Mouse (Mus musculus): ENCODE data around the gene Sar1a. TPM values are rescaled to one million over a fixed set of nuclear protein-coding genes. Genes with fewer than 3 reads are reported as not detected.

Sar1a gene
- polyA plus RNA-seq, 1 experiment from 2014 or later: 246 TPM

DNA sequence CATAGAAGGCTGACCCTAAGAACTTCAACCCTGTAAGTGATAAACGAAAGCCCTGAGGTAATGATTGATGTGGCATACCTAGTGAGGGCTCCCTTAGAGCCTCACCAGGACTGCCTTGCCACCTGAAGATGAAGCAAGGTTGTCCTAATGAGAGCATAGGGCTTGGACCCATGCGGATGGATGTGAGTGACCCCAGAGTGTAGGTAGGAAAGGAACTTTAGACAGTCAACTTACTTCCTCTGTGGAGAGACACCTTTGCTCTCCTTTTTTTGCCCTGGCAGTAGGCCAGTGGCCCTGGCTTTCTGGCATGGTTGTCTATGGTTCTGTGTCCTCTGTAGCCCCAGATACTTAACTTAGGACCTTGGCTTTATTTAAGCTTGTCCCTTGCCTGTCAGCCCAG is 16.9 kb downstream of the Sar1a start:
- no peak overlapping the region for H3K27ac ChIP-seq (ENCODE audit: low read depth, low read length)
- ATAC-seq (ENCODE audit: low FRiP score, low TSS enrichment): no peak
- H3K4me1 ChIP-seq (ENCODE audit: control insufficient read depth, insufficient read depth, low read length): peaks cover 14% of the 10 kb centered on the region
- peak overlapping the region; percentile 91 for H3K4me3 ChIP-seq (ENCODE audit: low read length)
- H3K4me2 ChIP-seq (replicated peaks; ENCODE audit: low read depth, low read length): peak overlapping the region; percentile 95
- H3K9me3 ChIP-seq (ENCODE audit: control insufficient read depth, low read length): no peaks in the 10 kb centered on the region
- WGBS: 87% methylated on average over 2 of the region's 2 CpGs
- H3K36me3 ChIP-seq (ENCODE audit: control insufficient read depth, insufficient read depth, low read length): peaks cover 26% of the 10 kb centered on the region
- 0 out of 2 replicates have a peak overlapping the region, but pooled peaks have one; percentile 68 for H3K9ac ChIP-seq (ENCODE audit: low read depth, low read length)
- no peaks in the 10 kb centered on the region for H3K27me3 ChIP-seq (ENCODE audit: control insufficient read depth, insufficient read depth, low read length)

DNA sequence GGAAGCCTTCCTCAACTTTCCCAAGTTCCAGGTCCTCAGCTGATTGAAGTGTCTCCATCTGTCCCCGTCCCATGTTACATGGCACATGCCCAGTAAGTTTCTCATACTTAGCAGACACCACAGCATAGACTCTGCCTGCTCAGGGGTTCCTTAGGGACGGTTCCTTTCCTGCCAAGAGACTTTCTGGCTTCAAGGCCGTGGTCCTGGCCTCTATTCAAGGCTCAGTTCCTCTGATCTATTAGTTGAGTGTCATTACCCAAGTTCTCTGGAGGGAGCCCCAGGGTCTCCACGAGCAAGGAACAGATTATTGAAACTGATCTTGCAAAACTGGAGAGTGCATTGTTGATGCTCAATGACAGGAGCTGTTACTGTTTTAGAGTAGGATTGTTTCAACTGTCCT is 24.6 kb downstream of the Sar1a start:
- 83% methylated on average over 4 of the region's 4 CpGs for WGBS
- ATAC-seq (ENCODE audit: low FRiP score, low TSS enrichment): no peak
- H3K27ac ChIP-seq (ENCODE audit: low read depth, low read length): no peak overlapping the region
- no peak overlapping the region for H3K4me2 ChIP-seq (replicated peaks; ENCODE audit: low read depth, low read length)
- H3K9me3 ChIP-seq (ENCODE audit: control insufficient read depth, low read length): no peaks in the 10 kb centered on the region
- H3K36me3 ChIP-seq (ENCODE audit: control insufficient read depth, insufficient read depth, low read length): peaks cover 16% of the 10 kb centered on the region
- H3K4me1 ChIP-seq (ENCODE audit: control insufficient read depth, insufficient read depth, low read length): no peaks in the 10 kb centered on the region
- no peak overlapping the region for H3K4me3 ChIP-seq (ENCODE audit: low read length)
- no peaks in the 10 kb centered on the region for H3K27me3 ChIP-seq (ENCODE audit: control insufficient read depth, insufficient read depth, low read length)
- no peak overlapping the region for H3K9ac ChIP-seq (ENCODE audit: low read depth, low read length)

DNA sequence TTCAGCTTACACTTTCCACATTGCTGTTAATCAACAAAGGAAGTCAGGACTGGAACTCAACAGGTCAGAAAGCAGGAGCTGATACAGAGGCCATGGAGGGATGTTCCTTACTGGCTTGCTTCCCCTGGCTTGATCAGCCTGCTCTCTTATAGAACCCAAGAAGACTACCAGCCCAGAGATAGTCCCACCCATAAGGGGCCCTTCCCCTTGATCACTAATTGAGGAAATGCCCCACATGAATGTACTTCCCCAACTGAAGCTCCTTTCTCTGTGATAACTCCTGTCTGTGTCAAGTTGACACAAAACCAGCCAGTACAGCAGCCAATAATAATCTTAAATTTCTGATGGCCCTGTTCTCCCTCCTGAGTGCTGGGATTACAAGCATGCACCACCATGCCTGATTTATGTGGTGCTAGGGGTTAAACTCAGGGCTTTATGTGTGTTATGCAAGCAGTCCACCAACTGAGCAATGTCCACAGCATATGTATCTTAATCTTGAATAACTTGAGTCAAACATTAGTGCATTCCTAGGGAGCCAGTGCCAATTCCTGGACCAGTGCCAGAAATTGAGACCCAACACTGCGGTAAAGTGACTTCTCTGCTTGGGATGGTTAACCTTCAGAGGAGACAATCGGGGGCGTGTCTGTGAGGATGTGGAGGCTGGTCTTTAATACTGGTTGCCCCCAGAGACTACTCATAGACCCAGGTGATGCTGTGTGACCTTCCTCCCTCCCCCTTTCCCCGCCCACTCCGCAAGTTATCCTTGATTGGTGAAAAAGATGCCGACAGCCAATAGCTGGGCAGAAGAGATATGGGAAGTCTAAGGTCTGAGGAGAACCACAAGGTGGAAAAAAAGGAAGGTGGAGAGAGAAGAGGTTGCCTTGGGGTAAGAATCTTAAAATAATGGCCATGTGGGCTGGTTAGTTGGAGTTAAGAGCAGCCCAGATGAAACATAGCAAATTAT is 26.6 kb downstream of the Sar1a start:
- 73% methylated on average over 6 of the region's 6 CpGs for WGBS
- H3K9me3 ChIP-seq (ENCODE audit: control insufficient read depth, low read length): no peaks in the 10 kb centered on the region

DNA sequence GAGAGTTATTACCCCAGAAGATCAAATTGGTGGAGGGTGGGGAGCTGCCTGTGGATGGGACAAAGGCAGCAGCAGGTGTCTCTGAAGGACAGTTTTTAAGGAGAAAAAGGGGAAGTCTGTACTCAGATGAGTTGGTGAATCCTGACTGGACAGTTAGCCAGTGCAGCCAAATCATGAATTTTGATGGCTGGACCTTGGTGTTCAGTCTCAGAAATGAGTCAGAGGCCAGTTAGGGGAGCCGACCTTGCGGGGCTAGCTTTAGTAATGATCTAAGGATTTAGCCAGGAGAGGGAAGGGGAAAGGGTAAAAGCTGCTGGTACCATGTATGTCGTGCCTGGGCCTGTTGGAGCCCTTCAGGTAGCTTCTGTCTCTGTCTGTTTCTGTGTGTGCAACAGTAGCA is 33.5 kb downstream of the Sar1a start:
- no peaks in the 10 kb centered on the region for H3K36me3 ChIP-seq (ENCODE audit: control insufficient read depth, insufficient read depth, low read length)
- WGBS: 75% methylated on average over 3 of the region's 3 CpGs
- no peak overlapping the region for H3K9ac ChIP-seq (ENCODE audit: low read depth, low read length)
- peaks cover 4% of the 10 kb centered on the region; the same call in 1 of the 2 replicates for H3K4me1 ChIP-seq (ENCODE audit: control insufficient read depth, insufficient read depth, low read length)
- no peak overlapping the region for H3K4me2 ChIP-seq (replicated peaks; ENCODE audit: low read depth, low read length)
- ATAC-seq (ENCODE audit: low FRiP score, low TSS enrichment): no peak
- H3K4me3 ChIP-seq (ENCODE audit: low read length): no peak overlapping the region
- no peaks in the 10 kb centered on the region for H3K27me3 ChIP-seq (ENCODE audit: control insufficient read depth, insufficient read depth, low read length)
- H3K27ac ChIP-seq (ENCODE audit: low read depth, low read length): no peak overlapping the region
- H3K9me3 ChIP-seq (ENCODE audit: control insufficient read depth, low read length): no peaks in the 10 kb centered on the region

More for the DNA sequence above, 26.6 kb downstream of the Sar1a start:
- no peak for ATAC-seq (ENCODE audit: low FRiP score, low TSS enrichment)
- Histone ChIP-seq H3K4me3 (ENCODE audit: low read length) (no peak overlapping the region), H3K4me2 (replicated peaks; ENCODE audit: low read depth, low read length) (no peak overlapping the region), H3K27ac (ENCODE audit: low read depth, low read length) (no peak overlapping the region), H3K27me3 (ENCODE audit: control insufficient read depth, insufficient read depth, low read length) (no peaks in the 10 kb centered on the region), H3K36me3 (ENCODE audit: control insufficient read depth, insufficient read depth, low read length) (peaks cover 14% of the 10 kb centered on the region), H3K4me1 (ENCODE audit: control insufficient read depth, insufficient read depth, low read length) (no peaks in the 10 kb centered on the region), H3K9ac (ENCODE audit: low read depth, low read length) (no peak overlapping the region)

DNA sequence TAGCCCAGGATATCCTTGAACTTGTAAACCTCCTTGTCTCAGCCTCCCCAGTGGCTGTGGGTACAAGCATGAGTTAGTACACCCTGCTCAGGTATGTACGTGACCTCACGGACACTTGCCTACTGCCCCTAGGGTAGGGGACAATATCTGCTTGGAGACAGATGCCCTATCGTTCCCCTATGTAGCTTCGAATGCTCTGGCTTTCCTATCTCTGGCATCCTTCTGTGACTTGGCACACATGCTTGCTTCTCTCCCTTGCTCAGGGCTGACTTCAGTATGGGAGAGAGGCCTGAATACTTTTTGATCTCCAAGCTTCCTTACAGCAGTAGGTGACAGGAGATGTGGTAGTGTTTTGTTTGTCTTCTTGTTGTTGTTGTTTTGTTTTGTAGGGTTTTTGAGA is 34.0 kb downstream of the Sar1a start:
- 97% methylated on average over 4 of the region's 4 CpGs for WGBS
- Histone ChIP-seq H3K36me3 (ENCODE audit: control insufficient read depth, insufficient read depth, low read length) (no peaks in the 10 kb centered on the region), H3K9me3 (ENCODE audit: control insufficient read depth, low read length) (no peaks in the 10 kb centered on the region), H3K27me3 (ENCODE audit: control insufficient read depth, insufficient read depth, low read length) (no peaks in the 10 kb centered on the region), H3K9ac (ENCODE audit: low read depth, low read length) (no peak overlapping the region), H3K27ac (ENCODE audit: low read depth, low read length) (no peak overlapping the region), H3K4me1 (ENCODE audit: control insufficient read depth, insufficient read depth, low read length) (peaks cover 4% of the 10 kb centered on the region; the same call in 1 of the 2 replicates), H3K4me2 (replicated peaks; ENCODE audit: low read depth, low read length) (no peak overlapping the region), H3K4me3 (ENCODE audit: low read length) (no peak overlapping the region)
- ATAC-seq (ENCODE audit: low FRiP score, low TSS enrichment): no peak

DNA sequence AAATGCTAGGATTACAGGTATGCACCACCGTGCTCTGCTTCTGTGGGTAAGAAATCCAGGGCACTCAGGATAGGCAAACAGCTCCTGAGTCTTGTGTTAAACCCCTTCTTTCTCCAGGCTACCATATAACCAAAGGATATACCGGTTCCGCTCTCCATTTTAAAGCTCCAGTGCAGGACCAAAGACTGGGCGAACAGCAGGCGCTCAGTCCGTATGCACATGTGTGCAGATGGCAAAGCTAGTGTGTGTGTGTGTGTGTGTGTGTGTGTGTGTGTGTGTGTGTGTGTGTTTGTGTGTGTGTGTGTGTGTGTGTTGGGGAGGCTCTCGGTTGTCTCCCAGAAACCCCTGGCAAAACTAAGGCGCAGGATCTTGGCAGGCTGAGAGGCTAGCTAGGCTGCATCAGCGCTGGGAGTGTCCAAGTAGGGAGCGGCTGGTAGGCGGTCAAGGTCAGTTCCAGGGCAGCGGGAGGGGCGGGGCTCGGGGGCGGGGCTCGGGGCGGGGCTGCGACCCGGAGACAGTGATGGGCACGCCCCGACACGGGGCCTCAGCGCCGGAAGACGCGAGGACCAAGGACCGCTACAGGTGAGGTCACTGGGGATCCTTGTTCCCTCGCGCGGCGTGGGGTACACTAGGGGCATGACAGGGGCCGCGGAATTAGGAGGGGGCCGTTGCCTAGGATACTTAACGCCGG is 34.8 kb downstream of the Sar1a start, which contains the start of gene Aifm2:
Gene Aifm2, plus strand, starts transcription at position 493 of the 691 bp plus-strand sequence.
- H3K27me3 ChIP-seq (ENCODE audit: control insufficient read depth, insufficient read depth, low read length): no peaks in the 10 kb centered on the region
- H3K4me1 ChIP-seq (ENCODE audit: control insufficient read depth, insufficient read depth, low read length): peaks cover 4% of the 10 kb centered on the region; the same call in 1 of the 2 replicates
- H3K9me3 ChIP-seq (ENCODE audit: control insufficient read depth, low read length): no peaks in the 10 kb centered on the region
- peak; percentile 94 for ATAC-seq (ENCODE audit: low FRiP score, low TSS enrichment)
- H3K4me2 ChIP-seq (replicated peaks; ENCODE audit: low read depth, low read length): peak within 1 kb of the TSS; percentile 83
- peak within 1 kb of the TSS; percentile 64 for H3K4me3 ChIP-seq (ENCODE audit: low read length)
- 12% methylated on average over 36 of the region's 36 CpGs for WGBS
- H3K9ac ChIP-seq (ENCODE audit: low read depth, low read length): peak within 1 kb of the TSS; percentile 52
- H3K36me3 ChIP-seq (ENCODE audit: control insufficient read depth, insufficient read depth, low read length): no peaks in the 10 kb centered on the region
- no peak within 1 kb of the TSS for H3K27ac ChIP-seq (ENCODE audit: low read depth, low read length)

DNA sequence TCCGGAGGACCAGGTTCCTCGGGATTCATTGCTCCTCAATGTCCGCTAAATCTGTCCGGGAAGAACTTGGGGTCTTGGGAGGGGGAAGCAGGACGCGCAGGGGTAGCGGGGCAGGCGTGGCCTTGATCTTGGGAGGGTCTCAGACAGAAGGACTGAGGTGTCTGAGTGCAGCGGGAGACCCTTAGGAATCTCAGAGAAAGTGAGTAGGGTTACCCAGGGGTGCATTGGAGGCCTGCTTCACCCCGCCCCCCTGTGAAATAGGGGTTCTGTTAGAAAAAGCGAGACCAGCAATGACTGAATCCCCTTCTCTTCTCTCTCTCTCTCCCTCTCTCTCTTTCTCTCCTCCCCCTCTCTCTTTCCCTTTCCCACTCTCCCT is 35.4 kb downstream of the Sar1a start:
- Histone ChIP-seq H3K9me3 (ENCODE audit: control insufficient read depth, low read length) (no peaks in the 10 kb centered on the region), H3K36me3 (ENCODE audit: control insufficient read depth, insufficient read depth, low read length) (no peaks in the 10 kb centered on the region), H3K4me2 (replicated peaks; ENCODE audit: low read depth, low read length) (peak overlapping the region; percentile 83), H3K4me3 (ENCODE audit: low read length) (peak overlapping the region; percentile 64), H3K4me1 (ENCODE audit: control insufficient read depth, insufficient read depth, low read length) (peaks cover 4% of the 10 kb centered on the region; the same call in 1 of the 2 replicates), H3K27me3 (ENCODE audit: control insufficient read depth, insufficient read depth, low read length) (no peaks in the 10 kb centered on the region), H3K27ac (ENCODE audit: low read depth, low read length) (no peak overlapping the region), H3K9ac (ENCODE audit: low read depth, low read length) (peak overlapping the region; percentile 52)
- no peak; the same call in 1 of the 2 replicates for ATAC-seq (ENCODE audit: low FRiP score, low TSS enrichment)
- 8% methylated on average over 11 of the region's 11 CpGs for WGBS

DNA sequence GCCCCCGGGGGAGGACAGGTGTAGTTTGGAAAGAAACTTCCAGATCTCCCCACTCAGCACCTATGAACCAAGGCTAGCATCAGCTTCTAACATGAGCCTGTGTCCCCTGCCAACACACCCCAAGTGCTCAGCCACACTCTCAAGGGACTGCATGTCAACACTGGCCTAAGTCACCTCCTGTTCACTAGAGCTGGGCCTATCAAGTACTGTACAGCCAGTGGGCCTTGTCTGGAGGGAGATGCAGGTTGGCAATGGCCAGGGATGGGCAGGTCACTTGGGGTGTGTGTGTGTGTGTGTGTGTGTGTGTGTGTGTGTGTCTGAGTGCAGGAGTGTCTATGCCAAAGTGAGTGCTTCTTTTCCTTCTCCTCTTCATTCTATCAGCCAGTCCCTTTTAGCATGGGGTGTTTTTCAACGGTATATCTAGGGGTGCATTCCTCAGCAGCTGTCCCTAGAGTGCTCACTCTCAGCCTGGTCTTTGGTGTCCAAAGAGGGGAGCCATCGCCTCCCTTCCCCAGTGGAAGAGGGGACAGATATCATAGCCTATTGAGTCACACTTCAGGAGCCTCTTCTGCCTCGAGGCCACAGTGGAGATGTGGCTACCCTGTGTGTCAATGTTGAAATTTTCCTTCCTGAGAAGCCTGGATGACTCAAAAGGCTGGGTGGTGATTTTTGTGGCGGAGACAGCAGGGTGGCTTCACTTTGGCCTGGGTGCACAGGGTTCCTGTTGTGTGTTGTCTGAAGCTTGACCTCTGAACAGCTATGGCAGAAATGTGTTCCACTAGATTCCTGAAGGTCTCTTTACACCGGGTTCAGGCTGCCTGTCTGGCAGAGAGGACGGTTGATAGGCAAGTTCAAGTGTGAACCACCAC is 36.1 kb downstream of the Sar1a start:
- no peak; the same call in 1 of the 2 replicates for ATAC-seq (ENCODE audit: low FRiP score, low TSS enrichment)
- WGBS: 74% methylated on average over 7 of the region's 7 CpGs
- Histone ChIP-seq H3K9me3 (ENCODE audit: control insufficient read depth, low read length) (no peaks in the 10 kb centered on the region), H3K9ac (ENCODE audit: low read depth, low read length) (peak overlapping the region; percentile 52; the same call in 1 of the 2 replicates), H3K4me1 (ENCODE audit: control insufficient read depth, insufficient read depth, low read length) (peaks cover 4% of the 10 kb centered on the region; the same call in 1 of the 2 replicates), H3K27ac (ENCODE audit: low read depth, low read length) (no peak overlapping the region), H3K4me2 (replicated peaks; ENCODE audit: low read depth, low read length) (peak overlapping the region; percentile 83), H3K27me3 (ENCODE audit: control insufficient read depth, insufficient read depth, low read length) (no peaks in the 10 kb centered on the region), H3K4me3 (ENCODE audit: low read length) (peak overlapping the region; percentile 64; the same call in 1 of the 2 replicates), H3K36me3 (ENCODE audit: control insufficient read depth, insufficient read depth, low read length) (no peaks in the 10 kb centered on the region)
